Mouse (Mus musculus) liver, adult 2 months (tissue): Measurements from ENCODE around the gene Ulk4. TPM values are rescaled to one million over a fixed set of nuclear protein-coding genes. Genes with fewer than 3 reads are reported as not detected.

Source experiments
- DNase-seq: peaks from one replicate; pipeline ENCODE4 v3.0.0-alpha.2; 2011; ENCODE audit warnings: low read depth, low spot score; ENCODE audit errors: extremely low read depth
- H3K27ac ChIP-seq: fragments of 200-500 bp; replicated peaks from 2 replicates; pipeline ENCODE4 v1.5.1; 2012; ENCODE audit warnings: low read depth, mild to moderate bottlenecking, control low read depth, inconsistent platforms, low read length; ENCODE audit not compliant: insufficient read depth
- H3K27me3 ChIP-seq: fragments of 200-500 bp; 2 replicates; pipeline ENCODE4 v1.6.1; 2012; ENCODE audit warnings: mild to moderate bottlenecking, moderate library complexity, low read length, inconsistent platforms; ENCODE audit not compliant: control insufficient read depth, insufficient read depth
- H3K36me3 ChIP-seq: fragments of 200-500 bp; 2 replicates; pipeline ENCODE4 v1.6.1; 2012; ENCODE audit warnings: low read length, inconsistent platforms; ENCODE audit not compliant: control insufficient read depth, insufficient read depth
- H3K4me1 ChIP-seq: fragments of 200-500 bp; 2 replicates; pipeline ENCODE4 v1.6.1; 2011; ENCODE audit warnings: low read length; ENCODE audit not compliant: control insufficient read depth, insufficient read depth
- H3K4me3 ChIP-seq: fragments of 200-500 bp; 2 replicates; pipeline ENCODE4 v1.5.1; 2011; ENCODE audit warnings: low read depth, mild to moderate bottlenecking, control low read depth, low read length, moderate library complexity; ENCODE audit not compliant: insufficient read depth
- H3K79me2 ChIP-seq: fragments of 200-500 bp; 2 replicates; pipeline ENCODE4 v1.6.1; 2012; ENCODE audit warnings: inconsistent platforms, mild to moderate bottlenecking, low read length, moderate library complexity; ENCODE audit not compliant: control insufficient read depth, insufficient read depth
- H3K9ac ChIP-seq: fragments of 200-500 bp; 2 replicates; pipeline ENCODE4 v1.6.1; 2012; ENCODE audit warnings: low read depth, mild to moderate bottlenecking, control low read depth, inconsistent platforms, low read length
- CTCF ChIP-seq: fragments of 200-500 bp; IDR thresholded peaks from 2 replicates; pipeline ENCODE4 v1.5.1; 2011; ENCODE audit warnings: low read depth, low read length, control low read depth
- POLR2A ChIP-seq: fragments of 200-500 bp; IDR thresholded peaks from 2 replicates; pipeline ENCODE4 v1.6.1; 2011; ENCODE audit warnings: low read length, control low read depth; ENCODE audit not compliant: insufficient read depth; ENCODE audit errors: extremely low read depth
- WGBS: fragments of 180-500 bp; shearing (Covaris S2); methylation state at CpG from one replicate; pipeline ENCODE4 v1.1.7; 2018; 5-methylcytosine and 5-hydroxymethylcytosine counted together
- polyA plus RNA-seq: library from polyadenylated mRNA; depleted of rRNA; stranded (reverse); fragments of >200 nt; gene quantifications from 2 replicates; pipeline ENCODE4 v1.2.3, GENCODE M21; 2012
- total RNA-seq: library from RNA; depleted of rRNA; stranded (reverse); fragments of >200 nt; gene quantifications from 2 replicates; pipeline ENCODE4 v1.2.3, GENCODE M21; 2014

The Ulk4 gene
- total and polyA plus RNA-seq, 2 experiments = under 0.01 to 0.24 TPM

DNA sequence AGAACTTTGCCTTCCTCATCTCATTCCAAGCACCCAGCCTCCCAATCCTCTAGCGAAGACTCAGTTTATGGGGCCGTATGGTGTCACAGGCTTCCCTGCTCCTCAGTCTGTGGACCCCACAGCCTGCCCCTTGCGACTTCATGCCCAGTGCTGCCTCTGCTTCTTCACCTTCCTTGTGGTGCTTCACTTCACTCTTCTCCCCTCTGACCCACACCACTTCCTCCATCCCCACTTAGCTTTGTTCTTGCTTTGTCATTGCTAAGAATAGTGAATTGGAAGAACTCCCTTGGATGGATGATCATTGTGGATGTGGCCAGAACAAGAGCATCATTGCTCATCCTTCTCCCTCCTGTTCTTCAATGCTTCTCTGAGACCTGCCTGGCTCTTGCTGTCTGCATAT lies 336.1 kb downstream of the Ulk4 start:
- no peak overlapping the region for H3K4me3 ChIP-seq
- H3K4me1 ChIP-seq = peaks cover 47% of the 10 kb centered on the region
- H3K9ac ChIP-seq = no peak overlapping the region
- H3K27ac ChIP-seq = no peak overlapping the region
- DNase-seq = no peak
- TF ChIP-seq POLR2A (no peak), CTCF (no peak)
- H3K79me2 ChIP-seq = peaks cover 80% of the 10 kb centered on the region
- H3K27me3 ChIP-seq = no peaks in the 10 kb centered on the region
- H3K36me3 ChIP-seq = no peaks in the 10 kb centered on the region
- WGBS = 84% methylated on average over 3 of the region's 3 CpGs

DNA sequence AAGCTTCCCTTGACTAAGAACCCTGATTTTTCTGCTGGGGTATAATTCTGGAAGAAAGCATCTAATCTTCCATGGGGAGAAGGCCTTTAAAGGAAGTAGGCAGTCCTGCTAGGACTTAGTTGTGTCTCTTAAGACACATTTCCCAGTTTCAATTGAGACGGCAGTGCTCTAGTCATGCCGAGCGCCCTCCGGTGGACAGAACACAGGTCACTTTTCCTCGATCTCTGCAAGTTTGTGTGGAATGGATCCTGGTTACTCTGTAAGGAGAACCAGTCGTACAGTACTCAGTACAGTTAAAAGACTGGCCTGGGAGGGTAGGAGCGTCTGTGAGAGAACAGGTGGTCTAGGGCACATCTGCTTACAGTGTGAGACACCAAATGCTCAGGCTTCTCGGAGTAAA lies 340.6 kb downstream of the Ulk4 start:
- Histone ChIP-seq H3K4me3 (peak overlapping the region; percentile 7), H3K27me3 (no peaks in the 10 kb centered on the region), H3K9ac (peak overlapping the region; percentile 37; the same call in 1 of the 2 replicates), H3K27ac (no peak overlapping the region), H3K4me1 (peaks cover 43% of the 10 kb centered on the region), H3K36me3 (no peaks in the 10 kb centered on the region), H3K79me2 (peaks cover 72% of the 10 kb centered on the region)
- peak; percentile 44 for DNase-seq
- peak; percentile 78 for TF ChIP-seq CTCF
- no peak for TF ChIP-seq POLR2A
- WGBS = 15% methylated on average over 8 of the region's 8 CpGs

DNA sequence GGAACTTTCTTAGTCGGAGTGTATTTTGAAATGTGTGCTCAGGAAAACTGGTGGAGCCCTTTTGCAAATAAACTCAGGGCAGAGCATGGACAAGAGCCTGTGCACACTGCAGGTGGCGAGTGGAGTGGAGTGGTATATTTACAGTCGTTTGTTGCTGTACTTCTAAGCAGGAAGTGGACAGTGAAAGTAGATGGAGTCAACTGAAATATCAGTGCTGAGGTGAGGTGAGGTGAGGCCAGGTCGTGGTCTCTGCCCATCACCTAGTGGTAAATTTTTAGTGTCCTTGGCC lies 341.4 kb downstream of the Ulk4 start:
- H3K36me3 ChIP-seq = no peaks in the 10 kb centered on the region
- H3K79me2 ChIP-seq = peaks cover 64% of the 10 kb centered on the region
- no peak for TF ChIP-seq POLR2A
- TF ChIP-seq CTCF = no peak
- under 1% methylated on average over 4 of the region's 4 CpGs for WGBS
- peaks cover 36% of the 10 kb centered on the region for H3K4me1 ChIP-seq
- H3K9ac ChIP-seq = peak overlapping the region; percentile 30; the same call in 1 of the 2 replicates
- DNase-seq = peak; percentile 50
- no peaks in the 10 kb centered on the region for H3K27me3 ChIP-seq
- no peak overlapping the region; the same call in none of the 2 replicates for H3K4me3 ChIP-seq
- peak overlapping the region; percentile 80; the same call in 1 of the 2 replicates for H3K27ac ChIP-seq

DNA sequence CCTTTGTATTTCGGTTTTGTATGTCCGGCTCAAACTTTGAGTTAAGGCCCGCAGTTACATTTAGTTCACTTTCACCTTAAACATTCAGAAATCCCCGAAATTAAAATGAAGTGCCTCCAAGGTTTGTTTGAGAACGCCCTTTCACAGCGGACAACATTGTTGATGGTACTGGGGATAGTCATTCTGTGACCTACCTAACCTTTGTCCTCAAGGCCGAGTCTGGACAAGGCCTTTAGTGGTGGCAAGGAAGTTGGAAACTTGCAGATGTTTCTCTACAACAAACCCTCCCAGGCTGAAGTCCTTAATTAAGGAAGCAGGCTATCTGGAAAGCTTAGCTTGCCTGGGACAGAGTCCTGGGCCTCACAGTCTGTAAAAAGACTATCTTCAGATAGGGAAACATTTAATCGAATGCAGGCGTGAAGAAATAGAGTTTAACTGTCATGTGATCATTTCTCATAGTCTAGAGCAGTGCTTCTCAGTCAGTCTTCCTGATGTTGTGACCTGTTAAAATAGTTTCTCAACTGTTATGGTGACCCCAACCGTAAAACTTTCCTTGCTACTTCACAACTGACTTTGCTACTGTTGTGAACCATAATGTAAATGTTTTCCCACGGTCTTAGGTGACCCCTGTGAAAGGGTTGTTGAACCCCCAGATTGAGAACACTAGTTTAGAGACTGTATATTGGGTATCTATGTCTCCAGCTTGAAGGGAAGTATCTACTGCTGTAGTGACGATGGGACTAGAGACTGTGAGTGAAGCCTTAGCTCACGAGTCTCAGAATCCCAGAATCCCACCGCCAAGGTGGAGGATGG lies 342.0 kb downstream of the Ulk4 start:
- H3K79me2 ChIP-seq = peaks cover 59% of the 10 kb centered on the region

DNA sequence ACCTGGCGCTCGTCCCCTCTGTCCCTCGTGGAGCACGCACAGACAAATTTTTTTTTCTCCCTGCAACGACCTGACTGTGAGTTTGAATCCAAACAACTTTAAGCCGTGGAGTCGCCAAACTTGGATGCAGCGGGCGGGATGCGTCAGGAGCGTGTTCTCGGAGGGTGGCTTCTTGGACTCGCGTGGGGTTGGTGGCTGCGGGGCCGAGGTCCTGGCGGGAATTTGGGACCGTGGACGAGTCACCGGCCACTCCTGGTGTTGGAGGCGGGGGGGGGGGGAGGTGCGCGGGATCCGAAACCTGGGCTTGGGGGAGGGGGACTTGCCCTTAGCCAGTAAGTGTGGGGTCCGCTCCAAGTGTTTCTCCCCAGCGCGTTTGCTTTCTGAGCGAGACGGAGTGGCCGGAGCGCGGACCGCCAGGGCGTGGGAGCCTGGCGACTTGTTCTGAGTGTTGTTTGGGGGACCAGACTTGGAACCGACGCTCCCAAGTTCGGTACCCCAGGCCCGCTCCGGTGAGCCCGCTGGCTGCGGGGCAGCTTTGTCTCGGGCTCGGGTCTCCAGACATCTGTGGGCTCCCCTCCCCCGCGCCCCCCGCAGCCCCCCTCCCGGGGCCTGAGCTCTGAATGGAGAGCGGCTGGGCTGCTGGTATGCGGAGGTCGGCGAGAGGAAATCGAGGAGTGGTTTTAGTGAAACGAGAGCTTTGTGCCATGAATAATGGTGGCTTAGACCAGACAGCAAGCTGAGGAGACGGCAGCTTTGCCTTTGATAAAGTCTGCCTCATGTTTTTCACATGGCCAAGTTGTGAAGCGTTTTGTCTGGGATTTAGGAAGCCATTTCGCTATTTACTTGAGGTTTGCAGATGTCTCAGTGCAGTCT lies 342.9 kb downstream of the Ulk4 start:
- Histone ChIP-seq H3K79me2 (peaks cover 50% of the 10 kb centered on the region), H3K4me3 (peak overlapping the region; percentile 91), H3K9ac (peak overlapping the region; percentile 100), H3K27ac (peak overlapping the region; percentile 80), H3K36me3 (no peaks in the 10 kb centered on the region), H3K4me1 (peaks cover 31% of the 10 kb centered on the region), H3K27me3 (no peaks in the 10 kb centered on the region)
- DNase-seq = no peak
- no peak for TF ChIP-seq POLR2A
- no peak for TF ChIP-seq CTCF
- under 1% methylated on average over 56 of the region's 57 CpGs for WGBS

More for the DNA sequence above, 342.0 kb downstream of the Ulk4 start:
- Histone ChIP-seq H3K36me3 (no peaks in the 10 kb centered on the region), H3K27ac (peak overlapping the region; percentile 80), H3K27me3 (no peaks in the 10 kb centered on the region), H3K4me3 (peak overlapping the region; percentile 91), H3K4me1 (peaks cover 35% of the 10 kb centered on the region), H3K9ac (peak overlapping the region; percentile 100)
- 1% methylated on average over 14 of the region's 14 CpGs for WGBS
- peak; percentile 81 for DNase-seq
- no peak for TF ChIP-seq CTCF
- no peak for TF ChIP-seq POLR2A
